Comparison of ENCODE assay signal across 15 mouse cellular contexts in the genomic region with DNA sequence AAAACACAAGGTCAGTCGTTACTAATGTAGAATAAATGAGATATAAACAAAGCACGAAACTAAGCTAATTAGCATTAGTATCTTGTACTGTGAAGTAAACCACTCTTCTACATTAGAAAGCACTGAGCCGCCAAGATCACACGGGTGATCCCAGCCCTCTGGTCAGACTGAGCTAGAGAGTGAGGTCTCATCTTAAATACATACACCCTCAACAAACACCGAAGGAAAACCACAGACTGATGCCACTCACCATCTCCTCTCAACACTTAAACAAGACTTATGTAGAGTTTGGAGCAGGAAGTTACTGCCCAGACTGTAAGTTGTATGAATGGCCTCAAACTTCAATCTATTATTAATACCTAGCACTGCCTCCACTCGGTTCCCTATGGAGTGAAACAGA.
"Had no signal": no experiment of that assay in that cellular context is flagged by ENCODE, and none has a peak within 500 bp of the region (broad histone marks: within the 10 kb centered on the region; RNA-seq: fewer than 3 reads in every experiment).

No protein-coding gene starts in this region.

- DNase-seq: right cerebral cortex, adult 18-20 months; right cerebral cortex, postnatal 14 days; right cerebral cortex, postnatal 25 days; right cerebral cortex, postnatal 4 days; spleen, adult 18-20 months; thymus, adult 18-20 months; thymus, adult 2 months; thymus, postnatal 14 days; thymus, postnatal 25 days; thymus, postnatal 36 days; thymus, postnatal 4 days had no signal

- H3K9ac ChIP-seq: neural tube, embryonic 13.5 days; neural tube, embryonic 15.5 days; stomach, embryonic 15.5 days had no signal

- H3K4me2 ChIP-seq: neural tube, embryonic 13.5 days; neural tube, embryonic 15.5 days; stomach, embryonic 15.5 days had no signal

- H3K4me3 ChIP-seq: neural tube, embryonic 13.5 days; neural tube, embryonic 15.5 days; stomach, embryonic 15.5 days had no signal

- H3K27me3 ChIP-seq: neural tube, embryonic 13.5 days; neural tube, embryonic 15.5 days; stomach, embryonic 15.5 days had no signal

- H3K4me1 ChIP-seq: neural tube, embryonic 13.5 days; neural tube, embryonic 15.5 days; stomach, embryonic 15.5 days had no signal

- H3K9me3 ChIP-seq: neural tube, embryonic 13.5 days; neural tube, embryonic 15.5 days; stomach, embryonic 15.5 days had no signal

- H3K27ac ChIP-seq: neural tube, embryonic 13.5 days; neural tube, embryonic 15.5 days; stomach, embryonic 15.5 days; stomach, postnatal 0 days had no signal
